Mouse (Mus musculus) embryonic stem cell, embryonic (primary cell): ENCODE measurements around the gene Ptges2.

Experiments used
- CTCF ChIA-PET, 4 experiments: fragments of 300-600 bp in 2 of 4; fragments of 350-600 bp in 2 of 4; sonication (Branson Sonifier 250); formaldehyde crosslinking; loops; one replicate each; lab custom pipeline; 2022; ENCODE audit warnings: inconsistent platforms in 2 of 4; lab: Charles Lee
- POLR2A ChIA-PET, 4 experiments: fragments of 300-600 bp in 2 of 4; fragments of 350-600 bp in 2 of 4; sonication (Branson Sonifier 250); formaldehyde crosslinking; loops; one replicate each; lab custom pipeline; 2022; ENCODE audit warnings: antibody characterized with exemption in 4 of 4, inconsistent platforms in 1 of 4; lab: Charles Lee

Gene Ptges2

DNA sequence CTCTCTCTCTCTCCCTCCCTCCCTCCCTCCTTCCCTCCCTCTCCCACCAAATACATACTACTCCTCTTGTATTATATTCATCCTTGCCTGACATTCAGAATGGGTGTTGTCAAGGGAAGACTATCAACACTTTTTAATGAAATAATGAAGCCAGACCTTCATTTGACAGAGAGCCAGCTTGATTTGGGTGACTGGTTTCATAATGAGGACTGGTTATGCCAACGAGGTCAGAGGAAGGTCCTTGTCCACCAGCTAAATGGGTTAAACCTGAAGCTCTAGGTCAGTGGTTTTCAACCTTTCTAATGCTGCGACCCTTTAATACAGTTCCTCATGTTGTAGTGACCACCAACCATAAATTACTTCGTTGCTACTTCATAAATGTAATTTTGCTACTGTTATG is 43.0 kb downstream of the Ptges2 start:
- ChIA-PET POLR2A (interaction anchor here in 2 of 4 experiments (1.3 to 4.2 kb wide), 4 partner anchors 8 to 13 kb away, joined by 3 to 19 read pairs (median 7); partner anchors contain the start of genes Slc25a25 (in 2 of the 2) and Naif1 (in 1 of the 2)), CTCF (interaction anchor here (0.6 to 2.9 kb wide), 15 partner anchors 9 to 563 kb away, joined by 3 to 13 read pairs (median 4); partner anchors contain the start of gene Slc25a25 (in 1 of the 4))

DNA sequence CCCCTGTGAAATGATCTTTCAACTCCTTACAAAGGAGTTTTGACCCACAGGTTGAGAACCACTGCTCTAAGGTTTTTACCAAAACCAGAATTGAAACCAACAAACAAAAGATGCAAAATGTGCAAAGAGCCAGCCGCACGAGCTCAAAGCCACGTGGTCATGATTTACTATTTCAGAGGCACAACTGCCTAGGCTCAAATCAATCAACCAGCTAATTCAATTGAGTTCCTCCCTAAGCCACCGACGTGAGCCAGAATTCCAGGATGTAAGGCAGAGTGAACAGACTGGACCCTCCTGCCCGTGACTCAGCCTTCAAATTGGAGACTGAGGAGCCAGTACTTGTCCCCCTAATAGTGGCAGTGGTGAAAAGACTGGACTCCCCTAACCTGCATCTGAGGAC is 43.5 kb downstream of the Ptges2 start:
- CTCF ChIA-PET, result interaction anchor here (0.6 to 2.9 kb wide), 10 partner anchors 9 to 47 kb away, joined by 3 to 13 read pairs (median 4); partner anchors contain the start of gene Slc25a25 (in 1 of the 4)
- POLR2A ChIA-PET, result interaction anchor here in 2 of 4 experiments (1.3 to 4.2 kb wide), 4 partner anchors 8 to 12 kb away, joined by 3 to 19 read pairs (median 7); partner anchors contain the start of genes Slc25a25 (in 2 of the 2) and Naif1 (in 1 of the 2)

DNA sequence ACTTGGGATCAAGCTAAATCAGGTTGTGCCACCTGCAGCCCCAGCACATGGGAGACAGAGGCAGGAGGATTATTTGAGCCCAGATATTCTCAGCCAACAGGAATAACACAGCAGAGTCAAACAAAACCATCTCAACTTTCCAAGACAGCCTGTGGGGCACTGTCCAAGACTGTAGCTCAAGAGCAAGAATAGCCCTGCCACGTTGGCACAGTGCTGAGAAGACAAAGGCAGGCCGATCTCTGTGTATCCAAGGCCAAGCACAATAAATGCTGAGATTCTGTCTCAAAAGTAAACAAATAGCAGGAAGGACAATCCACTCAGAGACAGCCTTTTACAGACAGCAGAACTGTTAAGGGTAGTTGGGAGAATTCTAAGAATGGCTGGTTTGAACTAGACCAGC is 44.5 kb downstream of the Ptges2 start:
- POLR2A ChIA-PET, result interaction anchor here in 2 of 4 experiments (1.3 to 4.2 kb wide), 3 partner anchors 9 to 11 kb away, joined by 4 to 19 read pairs (median 6); partner anchors contain the start of genes Slc25a25 (in 2 of the 2) and Naif1 (in 1 of the 2)

DNA sequence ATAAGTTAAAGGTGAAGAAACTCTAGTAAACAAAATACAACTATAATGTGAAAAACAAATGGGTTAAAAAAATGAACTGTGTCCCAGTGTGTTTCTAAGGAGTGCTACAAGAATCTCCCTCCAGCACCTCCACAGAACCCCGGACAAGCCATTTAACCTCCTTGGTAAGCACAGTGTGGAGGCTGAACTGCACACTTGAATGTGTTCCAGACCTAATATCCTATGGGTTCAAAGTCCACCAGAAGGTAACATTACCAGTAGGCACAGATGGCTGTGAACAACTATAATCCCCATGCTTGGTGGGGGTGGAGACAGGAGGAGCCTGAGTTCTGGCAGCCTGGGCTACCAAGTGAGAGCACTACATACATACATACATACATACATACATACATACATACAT is 44.9 kb downstream of the Ptges2 start:
- ChIA-PET POLR2A (interaction anchor here in 2 of 4 experiments (1.3 to 4.2 kb wide), 3 partner anchors 9 to 11 kb away, joined by 4 to 19 read pairs (median 6); partner anchors contain the start of genes Slc25a25 (in 2 of the 2) and Naif1 (in 1 of the 2)), CTCF (no interaction called here)

More for the DNA sequence above, 44.5 kb downstream of the Ptges2 start:
- CTCF ChIA-PET, result interaction anchor here in 2 of 4 experiments (0.6 to 1.0 kb wide), 2 partner anchors 18 to 258 kb away, joined by 3 read pairs; no protein-coding TSS in a partner anchor

DNA sequence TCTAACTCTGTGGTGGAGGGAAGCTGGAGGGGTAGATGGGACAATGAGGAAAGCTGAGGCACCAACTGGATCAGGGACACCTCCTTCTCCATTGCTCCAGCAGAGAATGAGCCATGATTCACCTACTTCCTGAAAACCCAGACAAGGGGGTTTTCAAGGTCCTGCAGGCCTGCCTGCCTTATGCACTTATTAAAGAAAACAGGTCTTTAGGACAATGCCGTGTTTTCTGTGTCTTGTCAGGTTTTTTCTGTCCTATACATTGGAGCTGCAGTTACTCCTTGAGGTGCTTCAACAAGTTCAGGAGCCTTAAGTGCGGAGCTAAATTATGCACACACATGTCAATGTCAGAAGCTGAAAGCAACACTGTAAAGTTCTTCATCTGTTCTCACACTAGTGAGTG is 45.9 kb downstream of the Ptges2 start:
- CTCF ChIA-PET, result interaction anchor here in 2 of 4 experiments (0.6 to 1.1 kb wide), 2 partner anchors 46 to 121 kb away, joined by 3 read pairs; no protein-coding TSS in a partner anchor
- POLR2A ChIA-PET, result interaction anchor here in 2 of 4 experiments (1.0 to 1.9 kb wide), 4 partner anchors 10 to 11 kb away, joined by 3 to 6 read pairs (median 4); partner anchors contain the start of gene Slc25a25 (in 2 of the 2)

DNA sequence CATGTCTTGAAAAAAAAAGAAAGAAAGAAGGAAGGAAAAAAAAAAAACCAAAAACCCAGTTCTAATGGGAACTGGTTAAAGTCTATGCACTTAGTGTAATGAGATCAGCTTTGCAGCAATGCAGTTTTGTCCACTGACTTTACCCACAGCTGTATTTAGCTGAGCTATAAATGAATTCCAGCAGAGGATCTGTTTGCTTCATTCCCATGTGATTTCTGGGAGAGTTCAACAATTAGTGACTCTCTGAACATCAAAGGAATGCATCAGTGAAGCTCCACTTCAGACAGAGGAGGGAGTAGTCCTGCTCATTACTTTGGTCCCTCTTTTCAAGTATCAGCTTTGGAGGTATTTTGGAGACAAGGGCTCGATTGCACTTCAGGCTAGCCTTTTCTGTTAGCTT is 49.8 kb downstream of the Ptges2 start:
- ChIA-PET POLR2A (interaction anchor here in 1 of 4 experiments (1.3 to 2.5 kb wide), 2 partner anchors 10 to 17 kb away, joined by 3 to 8 read pairs; no protein-coding TSS in a partner anchor), CTCF (interaction anchor here in 3 of 4 experiments (0.6 to 2.5 kb wide), 6 partner anchors 20 to 138 kb away, joined by 3 to 7 read pairs (median 4); no protein-coding TSS in a partner anchor)

DNA sequence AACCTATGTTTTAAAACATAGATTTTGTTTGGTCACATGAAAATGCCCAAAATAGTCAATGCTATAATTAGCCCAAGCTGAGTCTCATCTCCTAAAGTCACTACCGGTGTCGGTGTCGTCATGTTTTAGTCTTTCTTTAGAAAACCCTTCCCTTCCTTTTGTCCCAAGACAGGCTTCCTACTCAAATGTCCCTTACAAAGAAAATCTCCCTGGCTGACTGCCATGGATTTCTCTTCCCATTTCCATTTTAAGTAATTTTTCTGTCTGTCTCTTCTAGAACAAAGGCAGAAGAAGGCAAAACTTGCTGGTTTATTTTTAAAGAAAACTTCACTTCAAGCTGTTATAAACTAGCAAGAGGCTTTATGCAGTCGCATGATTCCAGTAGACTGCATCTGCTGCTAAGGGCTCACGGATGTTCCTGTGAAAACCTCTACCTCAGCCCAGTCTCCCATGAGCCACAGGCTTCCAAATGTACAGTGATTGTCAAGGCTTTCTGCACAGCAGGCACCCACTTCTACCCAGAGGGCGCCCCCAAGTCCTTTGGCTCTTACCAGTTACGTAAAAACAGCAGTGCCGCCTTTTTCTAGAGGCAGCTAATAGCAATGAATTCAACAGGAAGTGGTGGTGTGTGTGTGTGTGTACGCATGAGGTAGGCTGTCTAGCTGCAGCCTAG is 51.7 kb downstream of the Ptges2 start:
- ChIA-PET POLR2A (interaction anchor here in 1 of 4 experiments (0.9 to 2.6 kb wide), 3 partner anchors 9 to 287 kb away, joined by 3 to 9 read pairs (median 8); no protein-coding TSS in a partner anchor), CTCF (interaction anchor here in 2 of 4 experiments (0.8 to 2.5 kb wide), 2 partner anchors 38 to 42 kb away, joined by 3 to 6 read pairs; no protein-coding TSS in a partner anchor)

DNA sequence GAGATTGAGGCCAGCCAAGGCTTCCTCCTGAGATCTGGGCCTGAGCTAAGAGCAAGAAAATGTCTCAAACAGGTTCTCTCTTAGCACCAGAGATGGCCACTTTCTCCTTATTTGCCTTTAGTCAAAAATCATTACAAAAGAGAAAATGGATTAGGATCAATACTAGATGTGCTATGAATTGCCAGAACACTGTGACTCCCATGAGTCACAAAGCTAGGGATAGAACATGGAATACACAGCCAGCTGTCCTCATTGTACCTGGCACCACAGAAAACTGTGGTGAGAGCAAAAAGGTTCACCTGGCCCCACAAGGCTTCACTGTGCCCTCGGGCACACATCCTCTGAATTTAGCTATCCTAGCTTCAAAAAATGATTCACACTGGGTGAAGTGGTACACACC is 52.8 kb downstream of the Ptges2 start:
- POLR2A ChIA-PET, result interaction anchor here in 2 of 4 experiments (0.6 to 2.6 kb wide), 6 partner anchors 11 to 288 kb away, joined by 3 to 9 read pairs (median 4); no protein-coding TSS in a partner anchor
- CTCF ChIA-PET, result interaction anchor here in 3 of 4 experiments (0.6 to 0.9 kb wide), 5 partner anchors 10 to 86 kb away, joined by 3 to 11 read pairs (median 3); no protein-coding TSS in a partner anchor

DNA sequence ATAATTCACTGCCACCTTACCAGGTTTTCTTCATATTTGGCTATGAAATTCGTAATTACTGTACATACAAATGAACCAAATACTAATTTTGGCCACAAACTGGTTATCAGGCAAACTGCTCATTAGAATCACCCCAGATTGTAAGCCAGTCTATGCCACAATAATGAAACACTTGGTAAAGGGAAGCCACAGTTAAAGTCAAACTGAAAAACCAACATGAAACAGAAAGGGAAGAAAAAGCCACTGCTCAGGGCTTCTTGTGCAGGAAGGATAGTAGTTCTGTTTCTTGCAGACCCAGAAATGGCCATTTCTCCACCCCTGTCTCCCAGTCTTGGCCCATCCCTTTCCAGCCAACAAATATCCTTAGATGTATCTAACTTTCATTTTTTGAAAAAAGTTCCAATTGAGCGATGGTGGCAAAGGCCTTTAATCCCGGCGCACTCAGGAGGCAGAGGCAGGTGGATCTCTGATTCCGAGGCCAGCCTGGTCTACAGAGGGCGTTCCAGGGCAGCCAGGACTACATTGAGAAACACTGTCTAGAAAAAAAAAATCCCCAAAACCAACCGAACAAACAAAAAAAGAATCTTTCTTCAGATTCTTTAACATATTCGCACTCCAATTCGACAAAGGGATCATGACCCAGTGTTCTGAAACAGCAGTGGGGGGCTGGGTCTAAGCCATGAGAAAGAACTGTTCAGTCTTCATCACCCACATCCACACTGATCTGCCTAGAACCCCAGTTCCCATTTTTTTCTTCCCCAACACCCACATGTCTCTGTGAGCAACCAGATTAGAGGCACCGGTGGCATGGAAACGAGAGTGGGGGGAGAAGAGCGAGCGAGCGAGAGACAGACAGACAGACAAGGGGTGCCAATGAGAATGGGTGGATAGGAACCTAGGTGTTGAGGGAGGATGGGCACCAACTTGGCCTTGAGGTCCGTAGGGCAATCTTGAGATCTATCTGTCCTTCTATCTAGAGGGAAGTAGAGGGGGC is 54.4 kb downstream of the Ptges2 start, which contains the start of gene Naif1:
Gene Naif1, plus strand, starts transcription at position 697 of the 994 bp plus-strand sequence.
- ChIA-PET CTCF (interaction anchor here (0.5 to 1.3 kb wide), 6 partner anchors 10 to 167 kb away, joined by 3 to 8 read pairs (median 3); no protein-coding TSS in a partner anchor), POLR2A (interaction anchor here (0.6 to 2.5 kb wide), 15 partner anchors 10 to 762 kb away, joined by 3 to 19 read pairs (median 5); partner anchors contain the start of gene Abl1 (in 1 of the 4))

DNA sequence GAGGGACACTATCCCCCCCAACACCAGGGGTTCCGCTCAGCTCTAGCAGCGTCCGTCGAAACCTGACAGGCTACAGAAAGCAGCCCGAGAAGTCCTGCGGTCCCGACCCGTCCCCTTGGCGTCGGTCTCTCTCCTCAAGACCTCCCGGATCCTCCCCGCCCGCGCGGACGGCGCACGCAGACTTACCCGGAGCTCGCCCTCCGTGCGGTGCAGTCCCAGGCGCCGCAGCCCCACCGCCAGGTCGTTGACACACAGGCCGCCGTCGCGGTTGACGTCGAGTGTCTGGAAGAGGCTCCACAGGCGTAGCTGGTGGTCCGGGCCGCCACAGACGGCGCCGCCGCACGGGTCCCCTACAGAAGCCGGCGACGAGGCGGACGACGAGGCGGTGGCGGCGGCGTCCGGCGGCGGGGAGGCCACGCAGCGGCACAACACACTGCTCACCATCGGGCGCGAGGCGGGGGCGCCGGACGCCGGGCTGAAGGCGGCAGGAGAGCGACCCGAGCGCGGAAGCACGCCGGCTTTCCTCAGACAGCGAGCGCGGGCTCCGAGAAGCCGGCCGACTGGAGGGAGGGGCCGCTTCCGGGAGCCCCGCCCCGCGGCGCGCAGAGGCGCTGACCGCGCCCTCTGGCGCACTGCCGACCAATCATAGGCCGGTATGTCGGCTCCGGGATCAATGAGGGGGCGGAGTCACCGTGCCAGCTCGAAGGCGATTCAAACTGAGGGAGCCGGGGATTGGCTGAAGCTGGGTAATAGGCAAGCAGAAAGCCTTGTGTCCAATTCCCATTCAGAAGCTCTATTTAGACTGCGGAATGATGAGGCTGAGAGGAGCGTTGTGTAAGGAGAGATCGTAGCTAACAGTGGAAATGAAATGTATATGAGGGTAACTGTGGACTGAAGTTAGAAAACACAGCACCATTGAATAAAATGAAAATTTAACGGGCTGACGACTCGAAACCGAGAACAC is 55.5 kb downstream of the Ptges2 start, which contains the start of gene Slc25a25:
Gene Slc25a25, minus strand, starts transcription at position 565 of the 964 bp plus-strand sequence.
- ChIA-PET CTCF (interaction anchor here (0.5 to 2.4 kb wide), 20 partner anchors 9 to 876 kb away, joined by 3 to 19 read pairs (median 4); no protein-coding TSS in a partner anchor), POLR2A (interaction anchor here (0.6 to 2.5 kb wide), 41 partner anchors 9 to 763 kb away, joined by 3 to 19 read pairs (median 4); partner anchors contain the start of genes St6galnac4 (in 2 of the 4), Abl1 (in 1 of the 4), Dpm2 (in 1 of the 4) and Fam102a (in 1 of the 4))

DNA sequence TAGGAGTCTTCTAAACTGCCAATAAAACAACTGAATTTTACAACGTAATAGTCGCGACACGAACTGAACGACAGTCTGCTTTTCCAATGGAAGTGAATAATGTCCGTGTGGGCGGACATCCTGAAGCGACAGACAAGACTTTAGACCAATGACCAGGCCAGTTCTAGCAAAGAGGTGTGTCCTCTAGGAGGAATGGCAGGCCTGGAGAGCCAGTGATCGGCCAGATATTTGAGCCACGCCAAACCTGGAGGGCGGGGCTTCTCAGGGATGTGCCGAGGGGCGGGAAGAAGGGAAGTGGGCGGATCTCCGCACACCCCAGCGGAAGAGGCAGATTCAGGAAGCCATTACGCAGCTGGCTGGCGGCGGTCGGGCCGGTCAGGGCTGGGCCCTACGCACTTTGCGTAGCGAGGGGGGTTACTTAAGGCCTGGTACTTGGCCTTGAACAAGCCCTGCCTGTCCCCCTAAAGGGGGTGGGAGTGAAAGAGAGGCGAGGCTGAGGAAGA is 56.2 kb downstream of the Ptges2 start:
- ChIA-PET CTCF (interaction anchor here in 2 of 4 experiments (1.0 to 2.4 kb wide), 16 partner anchors 9 to 169 kb away, joined by 3 to 19 read pairs (median 4); no protein-coding TSS in a partner anchor), POLR2A (interaction anchor here (0.6 to 2.5 kb wide), 36 partner anchors 8 to 764 kb away, joined by 3 to 19 read pairs (median 4); partner anchors contain the start of genes Abl1 (in 1 of the 4), Dpm2 (in 1 of the 4), Fam102a (in 1 of the 4) and St6galnac4 (in 1 of the 4))

DNA sequence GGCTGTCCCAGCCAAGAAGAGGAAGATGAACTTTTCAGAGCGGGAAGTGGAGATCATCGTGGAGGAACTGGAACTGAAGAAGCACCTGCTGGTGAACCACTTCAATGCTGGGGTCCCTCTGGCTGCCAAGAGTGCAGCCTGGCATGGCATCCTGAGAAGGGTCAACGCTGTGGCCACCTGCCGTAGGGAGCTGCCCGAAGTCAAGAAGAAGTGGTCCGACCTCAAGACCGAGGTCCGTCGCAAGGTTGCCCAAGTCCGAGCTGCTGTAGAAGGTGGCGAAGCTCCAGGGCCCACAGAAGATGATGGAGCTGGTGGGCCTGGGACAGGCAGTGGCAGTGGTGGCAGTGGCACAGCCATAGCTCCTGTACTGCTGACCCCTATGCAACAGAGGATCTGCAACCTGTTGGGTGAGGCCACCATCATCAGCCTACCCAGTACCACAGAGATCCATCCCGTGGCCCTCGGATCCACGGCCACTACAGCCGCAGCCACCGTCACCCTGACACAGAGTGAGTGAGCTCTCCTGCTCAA is 56.8 kb downstream of the Ptges2 start:
- CTCF ChIA-PET, result interaction anchor here in 2 of 4 experiments (0.5 to 2.4 kb wide), 16 partner anchors 10 to 394 kb away, joined by 3 to 19 read pairs (median 4); no protein-coding TSS in a partner anchor
- POLR2A ChIA-PET, result interaction anchor here in 3 of 4 experiments (0.6 to 2.5 kb wide), 21 partner anchors 11 to 305 kb away, joined by 3 to 19 read pairs (median 4); partner anchors contain the start of genes Dpm2 (in 1 of the 3), St6galnac4 (in 1 of the 3) and Swi5 (in 1 of the 3)

DNA sequence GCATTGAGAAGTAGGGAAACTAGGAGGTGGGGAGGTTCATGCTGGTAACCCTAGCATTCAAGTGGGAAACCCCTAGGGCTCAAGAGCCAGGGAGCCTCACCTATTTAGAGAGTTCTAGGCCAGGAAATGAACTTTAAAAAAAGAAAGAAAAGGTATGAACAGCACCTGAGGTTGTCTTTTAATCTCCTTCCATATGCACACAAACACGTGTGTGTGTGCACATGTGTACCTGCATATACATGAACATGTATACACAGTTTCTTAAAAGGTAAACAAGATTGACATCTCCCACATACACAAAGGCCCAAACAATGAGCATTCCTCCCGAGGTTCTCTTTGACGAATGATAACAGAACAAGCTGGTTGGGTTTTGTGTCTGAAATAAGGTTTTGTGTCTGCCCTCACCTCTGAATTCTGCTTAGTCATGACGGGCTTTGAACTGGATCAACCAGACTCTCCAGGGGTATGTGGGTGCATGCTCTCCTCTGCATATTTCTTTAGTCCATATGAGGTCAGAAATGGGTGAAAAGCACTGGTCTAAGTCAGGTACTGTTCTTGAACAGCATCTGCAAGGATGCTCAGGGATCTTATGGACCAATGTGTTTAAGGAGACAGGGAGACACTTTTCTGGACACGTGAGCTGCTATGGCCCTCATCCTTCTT is 58.1 kb downstream of the Ptges2 start:
- ChIA-PET CTCF (interaction anchor here in 2 of 4 experiments (0.6 to 2.4 kb wide), 6 partner anchors 33 to 388 kb away, joined by 3 to 6 read pairs (median 4); no protein-coding TSS in a partner anchor), POLR2A (interaction anchor here in 3 of 4 experiments (0.6 to 3.0 kb wide), 9 partner anchors 10 to 171 kb away, joined by 3 to 15 read pairs (median 3); partner anchors contain the start of gene St6galnac4 (in 1 of the 3))

DNA sequence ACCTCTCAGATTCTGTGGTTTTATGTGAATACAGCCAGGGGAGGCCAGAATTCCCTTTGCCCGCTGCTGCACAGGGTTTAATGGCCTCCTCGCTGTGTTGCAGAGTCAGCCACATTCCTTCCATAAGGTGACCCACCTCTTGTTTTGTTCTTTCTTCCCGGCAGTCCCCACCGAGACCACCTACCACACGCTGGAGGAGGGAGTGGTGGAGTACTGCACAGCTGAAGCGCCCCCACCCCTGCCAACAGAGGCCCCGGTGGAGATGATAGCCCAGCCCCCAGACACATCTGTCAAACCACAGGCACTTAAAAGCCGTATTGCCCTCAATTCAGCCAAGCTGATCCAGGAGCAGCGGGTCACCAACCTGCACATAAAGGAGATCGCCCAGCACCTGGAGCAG is 58.9 kb downstream of the Ptges2 start:
- CTCF ChIA-PET, result interaction anchor here in 2 of 4 experiments (0.7 to 2.4 kb wide), 4 partner anchors 34 to 147 kb away, joined by 3 to 6 read pairs (median 4); no protein-coding TSS in a partner anchor
- POLR2A ChIA-PET, result interaction anchor here in 2 of 4 experiments (1.1 to 3.0 kb wide), 5 partner anchors 9 to 279 kb away, joined by 3 to 15 read pairs (median 3); no protein-coding TSS in a partner anchor
